8 mouse cellular contexts compared by ENCODE assay signal in genomic region chr5:122019288-122019687, GRCm38 (mm10). TPM values are rescaled to one million over a fixed set of nuclear protein-coding genes. Genes with fewer than 3 reads are reported as not detected.
DNase-seq lines count a peak whose midpoint lies in the region; ATAC-seq lines count a peak whose summit lies in the region.
"Had no signal": no experiment of that assay in that cellular context is flagged by ENCODE, and none has a peak within 500 bp of the region (broad histone marks: within the 10 kb centered on the region; RNA-seq: fewer than 3 reads in every experiment).

No protein-coding gene starts in this region.

- no peak overlapping the region for H3K4me3 ChIP-seq in kidney, embryonic 16.5 days (ENCODE audit: low read length)
- no peak overlapping the region for H3K4me3 ChIP-seq in embryonic facial prominence, embryonic 10.5 days
- H3K4me3 ChIP-seq in hindbrain, embryonic 12.5 days, result no peak overlapping the region
- H3K4me3 ChIP-seq in midbrain, embryonic 11.5 days (ENCODE audit: low read depth, low read length), result no peak overlapping the region

- peaks cover 10% of the 10 kb centered on the region for H3K4me1 ChIP-seq in kidney, embryonic 16.5 days (ENCODE audit: insufficient read depth, low read length)
- H3K4me1 ChIP-seq in embryonic facial prominence, embryonic 10.5 days, result peaks cover 52% of the 10 kb centered on the region
- peaks cover 48% of the 10 kb centered on the region for H3K4me1 ChIP-seq in hindbrain, embryonic 12.5 days
- H3K4me1 ChIP-seq in midbrain, embryonic 11.5 days (ENCODE audit: control insufficient read depth, insufficient read depth, low read length), result peaks cover 17% of the 10 kb centered on the region

- H3K36me3 ChIP-seq in kidney, embryonic 16.5 days (ENCODE audit: insufficient read depth, low read length), result no peaks in the 10 kb centered on the region
- H3K36me3 ChIP-seq in embryonic facial prominence, embryonic 10.5 days (replicated peaks), result 0 out of 2 replicates have a peak, but pooled peaks cover 2% of the 10 kb centered on the region
- peaks cover 5% of the 10 kb centered on the region; the same call in 1 of the 2 replicates for H3K36me3 ChIP-seq in hindbrain, embryonic 12.5 days
- H3K36me3 ChIP-seq in midbrain, embryonic 11.5 days (ENCODE audit: control insufficient read depth, insufficient read depth, low read length), result no peaks in the 10 kb centered on the region; the same call in 1 of the 2 replicates

- no peak overlapping the region for H3K27ac ChIP-seq in kidney, embryonic 16.5 days (ENCODE audit: low read length)
- H3K27ac ChIP-seq in embryonic facial prominence, embryonic 10.5 days (replicated peaks), result peak overlapping the region; percentile 37
- peak overlapping the region; percentile 81; the same call in 1 of the 2 replicates for H3K27ac ChIP-seq in hindbrain, embryonic 12.5 days
- 0 out of 2 replicates have a peak overlapping the region, but pooled peaks have one; percentile 25 for H3K27ac ChIP-seq in midbrain, embryonic 11.5 days (ENCODE audit: low read depth, low read length)

- no peaks in the 10 kb centered on the region for H3K27me3 ChIP-seq in kidney, embryonic 16.5 days (ENCODE audit: insufficient read depth, low read length)
- no peaks in the 10 kb centered on the region for H3K27me3 ChIP-seq in embryonic facial prominence, embryonic 10.5 days (replicated peaks; ENCODE audit: low read depth, poor library complexity, severe bottlenecking)
- no peaks in the 10 kb centered on the region for H3K27me3 ChIP-seq in hindbrain, embryonic 12.5 days
- H3K27me3 ChIP-seq in midbrain, embryonic 11.5 days (ENCODE audit: control insufficient read depth, insufficient read depth, low read length), result no peaks in the 10 kb centered on the region

- no peak overlapping the region for H3K9ac ChIP-seq in kidney, embryonic 16.5 days (replicated peaks; ENCODE audit: low read length)
- peak overlapping the region; percentile 27; the same call in 1 of the 2 replicates for H3K9ac ChIP-seq in hindbrain, embryonic 12.5 days
- H3K9ac ChIP-seq in midbrain, embryonic 11.5 days (ENCODE audit: low read length), result no peak overlapping the region

- ATAC-seq in kidney, embryonic 16.5 days (ENCODE audit: low FRiP score, low TSS enrichment), result peak; percentile 42; the same call in 1 of the 2 replicates
- peak; percentile 31; the same call in 1 of the 2 replicates for ATAC-seq in hindbrain, embryonic 12.5 days (ENCODE audit: low FRiP score)
- 0 out of 2 replicates have a peak, but pooled peaks have one; percentile 17 for ATAC-seq in midbrain, embryonic 11.5 days (ENCODE audit: low FRiP score)

- no peak for DNase-seq in kidney, adult 11 months
- no peak for DNase-seq in embryonic facial prominence, embryonic 10.5 days (ENCODE audit: low spot score)
- no peak for DNase-seq in midbrain, embryonic 11.5 days (ENCODE audit: low spot score, missing footprints)
- DNase-seq in spleen, postnatal 10 days (ENCODE audit: low spot score in 2 of 2), result no peak
- no peak for DNase-seq in embryo, embryonic 10.5 days (ENCODE audit: low spot score)
- DNase-seq: kidney, adult 8-10 months had no signal

- 77% methylated on average over 17 of the region's 17 CpGs for WGBS in kidney, embryonic 16.5 days
- 76% methylated on average over 17 of the region's 17 CpGs for WGBS in embryonic facial prominence, embryonic 10.5 days
- WGBS in hindbrain, embryonic 12.5 days, result 65% methylated on average over 17 of the region's 17 CpGs
- WGBS in midbrain, embryonic 11.5 days, result 74% methylated on average over 17 of the region's 17 CpGs

- no peak overlapping the region for H3K4me2 ChIP-seq in kidney, embryonic 16.5 days (replicated peaks; ENCODE audit: low read depth, low read length)
- H3K4me2 ChIP-seq in hindbrain, embryonic 12.5 days (replicated peaks), result no peak overlapping the region
- no peak overlapping the region for H3K4me2 ChIP-seq in midbrain, embryonic 11.5 days

- H3K9me3 ChIP-seq in kidney, embryonic 16.5 days (ENCODE audit: low read length), result peaks cover 10% of the 10 kb centered on the region; the same call in 1 of the 2 replicates
- H3K9me3 ChIP-seq in embryonic facial prominence, embryonic 10.5 days, result peaks cover 18% of the 10 kb centered on the region; the same call in 1 of the 2 replicates
- H3K9me3 ChIP-seq in hindbrain, embryonic 12.5 days (replicated peaks), result 0 out of 2 replicates have a peak, but pooled peaks cover 8% of the 10 kb centered on the region
- H3K9me3 ChIP-seq in midbrain, embryonic 11.5 days (ENCODE audit: control insufficient read depth, low read length), result peaks cover 5% of the 10 kb centered on the region; the same call in 1 of the 2 replicates

RNA-seq across cellular contexts. Expression of gene Cux2, which starts 30.6 kb away (rescaled TPM):
- 9.0 and 9.9 TPM in 2 replicates for polyA plus RNA-seq in kidney, embryonic 16.5 days (2015; fragmentation: Nextera tagmentation; extraction: Ambion mirVana)
- 4.9 and 5.1 TPM in 2 replicates for polyA plus RNA-seq in embryonic facial prominence, embryonic 10.5 days (2016; fragmentation: Nextera tagmentation; extraction: Ambion mirVana)
- polyA plus RNA-seq in hindbrain, embryonic 12.5 days (2016; fragmentation: Nextera tagmentation; extraction: Ambion mirVana), result 25.7 and 27.0 TPM in 2 replicates
- 11.1 and 12.6 TPM in 2 replicates for polyA plus RNA-seq in midbrain, embryonic 11.5 days (2014; fragmentation: Nextera tagmentation; extraction: Ambion mirVana)
